In genomic region chr13:23498653-23499052, GRCm38 (mm10) we compare ENCODE assay signal across 8 mouse cellular contexts. TPM values are rescaled to one million over a fixed set of nuclear protein-coding genes. Genes with fewer than 3 reads are reported as not detected.
DNase-seq lines count a peak whose midpoint lies in the region; ATAC-seq and TF ChIP-seq lines count a peak whose summit lies in the region.

No protein-coding gene starts in this region.

- 8% methylated on average over 10 of the region's 10 CpGs for WGBS in heart, postnatal 0 days
- WGBS in hindbrain, embryonic 15.5 days = 6% methylated on average over 10 of the region's 10 CpGs
- 6% methylated on average over 10 of the region's 10 CpGs for WGBS in midbrain, embryonic 15.5 days

- 0 out of 2 replicates have a peak, but pooled peaks cover 4% of the 10 kb centered on the region for H3K4me1 ChIP-seq in heart, postnatal 0 days (ENCODE audit: control insufficient read depth, insufficient read depth)
- H3K4me1 ChIP-seq in hindbrain, embryonic 15.5 days (replicated peaks) = peaks cover 8% of the 10 kb centered on the region; the same call in 1 of the 2 replicates
- peaks cover 4% of the 10 kb centered on the region for H3K4me1 ChIP-seq in midbrain, embryonic 15.5 days

- no peak overlapping the region for H3K9ac ChIP-seq in heart, postnatal 0 days (replicated peaks; ENCODE audit: low read depth, low read length)
- no peak overlapping the region for H3K9ac ChIP-seq in hindbrain, embryonic 15.5 days
- H3K9ac ChIP-seq in midbrain, embryonic 15.5 days = no peak overlapping the region

- H3K36me3 ChIP-seq in heart, postnatal 0 days (replicated peaks; ENCODE audit: control insufficient read depth, insufficient read depth, low read length) = no peaks in the 10 kb centered on the region
- H3K36me3 ChIP-seq in hindbrain, embryonic 15.5 days = no peaks in the 10 kb centered on the region
- H3K36me3 ChIP-seq in midbrain, embryonic 15.5 days (replicated peaks) = no peaks in the 10 kb centered on the region

- TF ChIP-seq EP300 in heart, postnatal 0 days (IDR thresholded peaks at IDR 0.05; ENCODE audit: low read depth) = no peak

- H3K27ac ChIP-seq in heart, postnatal 0 days (ENCODE audit: low read depth) = no peak overlapping the region
- no peak overlapping the region for H3K27ac ChIP-seq in hindbrain, embryonic 15.5 days (replicated peaks)
- H3K27ac ChIP-seq in midbrain, embryonic 15.5 days = no peak overlapping the region

- peak overlapping the region; percentile 24 for H3K4me3 ChIP-seq in heart, postnatal 0 days (ENCODE audit: low read depth, low read length)
- H3K4me3 ChIP-seq in hindbrain, embryonic 15.5 days = peak overlapping the region; percentile 25
- H3K4me3 ChIP-seq in midbrain, embryonic 15.5 days = peak overlapping the region; percentile 21

- ATAC-seq in heart, postnatal 0 days (ENCODE audit: insufficient read depth, low read depth) = no peak
- ATAC-seq in hindbrain, embryonic 15.5 days (ENCODE audit: low FRiP score, low read depth) = no peak
- no peak for ATAC-seq in midbrain, embryonic 15.5 days (replicated peaks)
- no peak for ATAC-seq in activated CD4-positive, CD25-positive, alpha-beta regulatory T cell, adult 4 months

- peak overlapping the region; percentile 50 for H3K4me2 ChIP-seq in heart, postnatal 0 days (ENCODE audit: low read depth, low read length)
- peak overlapping the region; percentile 44 for H3K4me2 ChIP-seq in hindbrain, embryonic 15.5 days
- H3K4me2 ChIP-seq in midbrain, embryonic 15.5 days = peak overlapping the region; percentile 33

- no peak for DNase-seq in heart, postnatal 0 days (ENCODE audit: low spot score)
- DNase-seq in heart, postnatal 4 days = no peak
- peak; percentile 64 for DNase-seq in embryo, embryonic 10 days (ENCODE audit: low spot score)
- no peak for DNase-seq in cerebellum, adult 11 months
- DNase-seq in natural killer cell, adult 2 months (ENCODE audit: low spot score in 2 of 2) = no peak

- no peak for TF ChIP-seq CTCF in heart, postnatal 0 days (IDR thresholded peaks at IDR 0.05; ENCODE audit: low read depth)

- no peaks in the 10 kb centered on the region for H3K27me3 ChIP-seq in heart, postnatal 0 days (ENCODE audit: control insufficient read depth, insufficient read depth, low read length)
- peaks cover 21% of the 10 kb centered on the region for H3K27me3 ChIP-seq in hindbrain, embryonic 15.5 days
- peaks cover 15% of the 10 kb centered on the region; the same call in 1 of the 2 replicates for H3K27me3 ChIP-seq in midbrain, embryonic 15.5 days (replicated peaks)

- H3K9me3 ChIP-seq in heart, postnatal 0 days (replicated peaks; ENCODE audit: control insufficient read depth, low read length) = no peaks in the 10 kb centered on the region
- H3K9me3 ChIP-seq in hindbrain, embryonic 15.5 days = no peaks in the 10 kb centered on the region
- H3K9me3 ChIP-seq in midbrain, embryonic 15.5 days = no peaks in the 10 kb centered on the region

RNA-seq across cellular contexts. Expression of gene Btn2a2, which starts 10.0 kb away (rescaled TPM):
- total RNA-seq in heart, postnatal 0 days (2014; rRNA removed; ENCODE audit: low replicate concordance) = not detected in 2 replicates
- 0.04 and 0.15 TPM in 2 replicates for polyA plus RNA-seq in heart, postnatal 0 days (2015; fragmentation: Nextera tagmentation; extraction: Ambion mirVana)
- total RNA-seq in heart, postnatal 4 days (2021) = not detected
- 0.06 and 0.08 TPM in 2 replicates for polyA plus RNA-seq in hindbrain, embryonic 15.5 days (2015; fragmentation: Nextera tagmentation; extraction: Ambion mirVana)
- polyA plus RNA-seq in midbrain, embryonic 15.5 days (2015; fragmentation: Nextera tagmentation; extraction: Ambion mirVana) = not detected in 2 replicates
- polyA plus RNA-seq in activated CD4-positive, CD25-positive, alpha-beta regulatory T cell, adult 4 months (2017; shearing (Covaris generic)) = not detected

RNA-seq across cellular contexts. Expression of gene Hist1h4h, which starts 32.2 kb away (rescaled TPM):
- total RNA-seq in heart, postnatal 0 days (2014; rRNA removed; ENCODE audit: low replicate concordance) = 3,824 and 4,565 TPM in 2 replicates
- polyA plus RNA-seq in heart, postnatal 0 days (2015; fragmentation: Nextera tagmentation; extraction: Ambion mirVana) = 30.4 and 37.5 TPM in 2 replicates
- 1,000 to 10,000 TPM; 1,227 to 1,327 TPM for total RNA-seq in heart, postnatal 4 days (2021)
- polyA plus RNA-seq in hindbrain, embryonic 15.5 days (2015; fragmentation: Nextera tagmentation; extraction: Ambion mirVana) = 1.7 and 2.7 TPM in 2 replicates
- 3.3 and 5.1 TPM in 2 replicates for polyA plus RNA-seq in midbrain, embryonic 15.5 days (2015; fragmentation: Nextera tagmentation; extraction: Ambion mirVana)
- 1 to 10 TPM; 2.7 to 3.2 TPM for polyA plus RNA-seq in activated CD4-positive, CD25-positive, alpha-beta regulatory T cell, adult 4 months (2017; shearing (Covaris generic))

RNA-seq across cellular contexts. Expression of gene Btn1a1, which starts 33.0 kb away (rescaled TPM):
- 0.27 TPM in 1 of 2 replicates, not detected in the other for total RNA-seq in heart, postnatal 0 days (2014; rRNA removed; ENCODE audit: low replicate concordance)
- polyA plus RNA-seq in heart, postnatal 0 days (2015; fragmentation: Nextera tagmentation; extraction: Ambion mirVana) = 0.14 and 0.18 TPM in 2 replicates
- under 1 TPM; 0.11 to 0.24 TPM for total RNA-seq in heart, postnatal 4 days (2021)
- 0.17 TPM in 1 of 2 replicates, not detected in the other for polyA plus RNA-seq in hindbrain, embryonic 15.5 days (2015; fragmentation: Nextera tagmentation; extraction: Ambion mirVana)
- 0.09 and 0.25 TPM in 2 replicates for polyA plus RNA-seq in midbrain, embryonic 15.5 days (2015; fragmentation: Nextera tagmentation; extraction: Ambion mirVana)
- not detected for polyA plus RNA-seq in activated CD4-positive, CD25-positive, alpha-beta regulatory T cell, adult 4 months (2017; shearing (Covaris generic))

RNA-seq across cellular contexts. Expression of gene Hist1h2af, which starts 35.1 kb away (rescaled TPM):
- total RNA-seq in heart, postnatal 0 days (2014; rRNA removed; ENCODE audit: low replicate concordance) = 369 and 922 TPM in 2 replicates
- polyA plus RNA-seq in heart, postnatal 0 days (2015; fragmentation: Nextera tagmentation; extraction: Ambion mirVana) = 1.3 and 2.6 TPM in 2 replicates
- 100 to 1,000 TPM; 480 to 499 TPM for total RNA-seq in heart, postnatal 4 days (2021)
- polyA plus RNA-seq in hindbrain, embryonic 15.5 days (2015; fragmentation: Nextera tagmentation; extraction: Ambion mirVana) = 0.82 and 2.1 TPM in 2 replicates
- polyA plus RNA-seq in midbrain, embryonic 15.5 days (2015; fragmentation: Nextera tagmentation; extraction: Ambion mirVana) = 0.69 TPM in 1 of 2 replicates, not detected in the other
- polyA plus RNA-seq in activated CD4-positive, CD25-positive, alpha-beta regulatory T cell, adult 4 months (2017; shearing (Covaris generic)) = not detected

RNA-seq across cellular contexts. Expression of gene Hist1h3g, which starts 36.6 kb away (rescaled TPM):
- total RNA-seq in heart, postnatal 0 days (2014; rRNA removed; ENCODE audit: low replicate concordance) = 709 and 989 TPM in 2 replicates
- 2.4 and 2.5 TPM in 2 replicates for polyA plus RNA-seq in heart, postnatal 0 days (2015; fragmentation: Nextera tagmentation; extraction: Ambion mirVana)
- total RNA-seq in heart, postnatal 4 days (2021) = 100 to 1,000 TPM; 165 to 172 TPM
- 0.85 and 1.2 TPM in 2 replicates for polyA plus RNA-seq in hindbrain, embryonic 15.5 days (2015; fragmentation: Nextera tagmentation; extraction: Ambion mirVana)
- polyA plus RNA-seq in midbrain, embryonic 15.5 days (2015; fragmentation: Nextera tagmentation; extraction: Ambion mirVana) = 2.2 TPM in 1 of 2 replicates, not detected in the other
- 1 to 10 TPM in 1 of 2 experiments, not detected in 1; 1.1 TPM for polyA plus RNA-seq in activated CD4-positive, CD25-positive, alpha-beta regulatory T cell, adult 4 months (2017; shearing (Covaris generic))
